Comparison of ENCODE assay signal across 18 mouse cellular contexts in the genomic region with DNA sequence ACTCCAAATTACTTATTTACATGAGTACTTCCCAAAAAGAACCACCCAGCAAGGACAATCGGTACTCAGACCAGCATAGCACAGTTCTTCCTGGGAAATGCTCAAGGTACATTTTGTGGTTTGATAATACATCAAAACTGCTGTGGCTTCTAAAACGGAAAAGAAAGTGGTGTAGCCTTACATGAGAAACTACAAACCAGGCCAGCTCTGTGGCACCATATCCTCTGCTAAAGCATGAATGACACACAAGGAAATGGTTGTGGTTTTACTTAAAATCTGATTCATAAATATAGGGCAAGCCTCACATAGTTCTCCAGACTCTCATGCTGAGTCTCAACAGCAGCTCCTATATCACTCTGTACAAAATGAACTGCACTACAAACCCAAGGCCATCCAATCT. TPM values are rescaled to one million over a fixed set of nuclear protein-coding genes. Genes with fewer than 3 reads are reported as not detected.
DNase-seq lines count a peak whose midpoint lies in the region; ATAC-seq and TF ChIP-seq lines count a peak whose summit lies in the region.
"Had no signal": no experiment of that assay in that cellular context is flagged by ENCODE, and none has a peak within 500 bp of the region (broad histone marks: within the 10 kb centered on the region; RNA-seq: fewer than 3 reads in every experiment).

No protein-coding gene starts in this region.

- 91% methylated on average over 2 of the region's 2 CpGs for WGBS in liver, adult 2 months
- 28% methylated on average over 2 of the region's 2 CpGs for WGBS in liver, embryonic 12.5 days (ENCODE audit: insufficient replicate concordance)
- WGBS in embryonic facial prominence, embryonic 15.5 days: 67% methylated on average over 2 of the region's 2 CpGs
- WGBS in kidney, embryonic 15.5 days: 83% methylated on average over 2 of the region's 2 CpGs

- H3K27me3 ChIP-seq in liver, adult 2 months (ENCODE audit: control insufficient read depth, insufficient read depth, low read length): no peaks in the 10 kb centered on the region
- H3K27me3 ChIP-seq in liver, embryonic 12.5 days (replicated peaks): no peaks in the 10 kb centered on the region
- H3K27me3 ChIP-seq in embryonic facial prominence, embryonic 15.5 days: no peaks in the 10 kb centered on the region
- H3K27me3 ChIP-seq in kidney, embryonic 15.5 days: no peaks in the 10 kb centered on the region
- H3K27me3 ChIP-seq: hindbrain, embryonic 15.5 days; liver, embryonic 15.5 days had no signal

- no peak for TF ChIP-seq CTCF in liver, adult 2 months (IDR thresholded peaks at IDR 0.05; ENCODE audit: low read depth, low read length)

- no peak for ATAC-seq in liver, embryonic 12.5 days
- ATAC-seq in embryonic facial prominence, embryonic 15.5 days (ENCODE audit: insufficient number of reproducible peaks, low FRiP score, low TSS enrichment, low read depth): 0 out of 2 replicates have a peak, but pooled peaks have one; percentile 19
- ATAC-seq in monocyte, adult 5-6 weeks (replicated peaks; ENCODE audit: insufficient number of reproducible peaks, low FRiP score, low TSS enrichment, poor library complexity, severe bottlenecking): 0 out of 2 replicates have a peak, but pooled peaks have one; percentile 22
- no peak for ATAC-seq in kidney, embryonic 15.5 days (replicated peaks; ENCODE audit: low FRiP score)

- H3K27ac ChIP-seq in liver, adult 2 months (replicated peaks; ENCODE audit: insufficient read depth, low read depth, low read length): no peak overlapping the region
- H3K27ac ChIP-seq in liver, embryonic 12.5 days: no peak overlapping the region
- no peak overlapping the region; the same call in 1 of the 2 replicates for H3K27ac ChIP-seq in embryonic facial prominence, embryonic 15.5 days (replicated peaks)
- no peak overlapping the region for H3K27ac ChIP-seq in kidney, embryonic 15.5 days
- H3K27ac ChIP-seq: forebrain, embryonic 10.5 days; hindbrain, embryonic 15.5 days; liver, embryonic 15.5 days; macrophage had no signal

- H3K79me2 ChIP-seq in liver, adult 2 months (ENCODE audit: control insufficient read depth, insufficient read depth, low read length): no peaks in the 10 kb centered on the region

- no peak overlapping the region for H3K4me3 ChIP-seq in liver, adult 2 months (ENCODE audit: insufficient read depth, low read depth, low read length)
- no peak overlapping the region for H3K4me3 ChIP-seq in liver, embryonic 12.5 days
- no peak overlapping the region for H3K4me3 ChIP-seq in embryonic facial prominence, embryonic 15.5 days (replicated peaks)
- no peak overlapping the region for H3K4me3 ChIP-seq in kidney, embryonic 15.5 days (replicated peaks)
- H3K4me3 ChIP-seq: forebrain, embryonic 10.5 days; hindbrain, embryonic 15.5 days; liver, embryonic 15.5 days had no signal

- H3K4me1 ChIP-seq in liver, adult 2 months (ENCODE audit: control insufficient read depth, insufficient read depth, low read length): no peaks in the 10 kb centered on the region
- H3K4me1 ChIP-seq in liver, embryonic 12.5 days: no peaks in the 10 kb centered on the region
- no peaks in the 10 kb centered on the region for H3K4me1 ChIP-seq in embryonic facial prominence, embryonic 15.5 days
- H3K4me1 ChIP-seq in kidney, embryonic 15.5 days: no peaks in the 10 kb centered on the region
- H3K4me1 ChIP-seq: forebrain, embryonic 10.5 days; hindbrain, embryonic 15.5 days; liver, embryonic 15.5 days had no signal

- no peaks in the 10 kb centered on the region; the same call in none of the 2 replicates for H3K36me3 ChIP-seq in liver, adult 2 months (ENCODE audit: control insufficient read depth, insufficient read depth, low read length)
- H3K36me3 ChIP-seq in liver, embryonic 12.5 days: 0 out of 2 replicates have a peak, but pooled peaks cover under 1% of the 10 kb centered on the region
- no peaks in the 10 kb centered on the region for H3K36me3 ChIP-seq in embryonic facial prominence, embryonic 15.5 days
- H3K36me3 ChIP-seq in kidney, embryonic 15.5 days: peaks cover 10% of the 10 kb centered on the region
- H3K36me3 ChIP-seq: liver, embryonic 15.5 days had no signal

- no peak overlapping the region for H3K4me2 ChIP-seq in liver, embryonic 12.5 days
- no peak overlapping the region for H3K4me2 ChIP-seq in embryonic facial prominence, embryonic 15.5 days (replicated peaks)
- H3K4me2 ChIP-seq in kidney, embryonic 15.5 days: no peak overlapping the region
- H3K4me2 ChIP-seq: hindbrain, embryonic 15.5 days; liver, embryonic 15.5 days had no signal

- peak; percentile 7 for DNase-seq in liver, adult 2 months (ENCODE audit: extremely low read depth, low read depth, low spot score)
- no peak for DNase-seq in kidney, postnatal 4 days
- no peak for DNase-seq in kidney, postnatal 10 days
- DNase-seq in frontal cortex, postnatal 14 days (ENCODE audit: low spot score in 2 of 2): no peak
- DNase-seq: embryo, embryonic 11 days; gastrocnemius, postnatal 14 days; kidney, adult 9 months; layer of hippocampus, adult 9-11 months; right cerebral cortex, postnatal 4 days had no signal

- no peak overlapping the region for H3K9ac ChIP-seq in liver, adult 2 months (ENCODE audit: low read depth, low read length)
- no peak overlapping the region for H3K9ac ChIP-seq in liver, embryonic 12.5 days
- no peak overlapping the region for H3K9ac ChIP-seq in embryonic facial prominence, embryonic 15.5 days
- no peak overlapping the region for H3K9ac ChIP-seq in kidney, embryonic 15.5 days
- H3K9ac ChIP-seq: hindbrain, embryonic 15.5 days; liver, embryonic 15.5 days had no signal

- no peak for TF ChIP-seq POLR2A in liver, adult 2 months (IDR thresholded peaks at IDR 0.05; ENCODE audit: extremely low read depth, insufficient read depth, low read length)

- H3K9me3 ChIP-seq in liver, embryonic 12.5 days (replicated peaks): no peaks in the 10 kb centered on the region
- H3K9me3 ChIP-seq in embryonic facial prominence, embryonic 15.5 days (replicated peaks): no peaks in the 10 kb centered on the region
- H3K9me3 ChIP-seq in kidney, embryonic 15.5 days (replicated peaks): no peaks in the 10 kb centered on the region
- H3K9me3 ChIP-seq: forebrain, embryonic 10.5 days; hindbrain, embryonic 15.5 days; liver, embryonic 15.5 days had no signal

RNA-seq across cellular contexts. Expression of a gene that starts 48.3 kb away (rescaled TPM):
- total RNA-seq in liver, adult 2 months (2014; rRNA removed): 1.6 and 1.7 TPM in 2 replicates
- polyA plus RNA-seq in liver, adult 2 months (2012; rRNA removed): 0.22 and 0.38 TPM in 2 replicates
- polyA plus RNA-seq in liver, embryonic 12.5 days (2016; fragmentation: Nextera tagmentation; extraction: Ambion mirVana): 4.3 and 4.9 TPM in 2 replicates
- 19.8 and 20.8 TPM in 2 replicates for polyA plus RNA-seq in embryonic facial prominence, embryonic 15.5 days (2015; fragmentation: Nextera tagmentation; extraction: Ambion mirVana)
- 33.0 to 39.1 TPM (median 38.8 TPM) in 3 replicates for total RNA-seq in monocyte, adult 5-6 weeks (2017)
- 17.3 and 18.6 TPM in 2 replicates for polyA plus RNA-seq in kidney, embryonic 15.5 days (2015; fragmentation: Nextera tagmentation; extraction: Ambion mirVana)

RNA-seq across cellular contexts. Expression of a gene that starts 58.0 kb away (rescaled TPM):
- not detected in 2 replicates for total RNA-seq in liver, adult 2 months (2014; rRNA removed)
- not detected in 2 replicates for polyA plus RNA-seq in liver, adult 2 months (2012; rRNA removed)
- polyA plus RNA-seq in liver, embryonic 12.5 days (2016; fragmentation: Nextera tagmentation; extraction: Ambion mirVana): not detected in 2 replicates
- polyA plus RNA-seq in embryonic facial prominence, embryonic 15.5 days (2015; fragmentation: Nextera tagmentation; extraction: Ambion mirVana): 1.0 and 2.4 TPM in 2 replicates
- not detected in 3 replicates for total RNA-seq in monocyte, adult 5-6 weeks (2017)
- not detected in 2 replicates for polyA plus RNA-seq in kidney, embryonic 15.5 days (2015; fragmentation: Nextera tagmentation; extraction: Ambion mirVana)
- polyA plus RNA-seq: forebrain, embryonic 10.5 days; heart, embryonic 14.5 days had no signal

Comparison
In these comparisons a context has a peak if more than half of its experiments do, and no peak if none do; other contexts are left out.
1. ATAC-seq: peak in embryonic facial prominence, embryonic 15.5 days (single experiment) and monocyte, adult 5-6 weeks (single experiment); none in liver, embryonic 12.5 days (single experiment) and kidney, embryonic 15.5 days (single experiment).